Mouse (Mus musculus) gastrocnemius, postnatal 36 days (tissue): ENCODE measurements at regions not wholly inside any gene's neighbourhood (a gene's known extent, or its start where the extent isn't known, plus 50 kb on each side); places are given as distances from the start of the nearest gene placed in this dataset.

Experiments used
- DNase-seq, 2 experiments: peaks; one replicate each; pipeline ENCODE4 v3.0.0; 2022
- intact Hi-C: fragments of 180-260 bp; cut with DNase I; formaldehyde crosslinking; loops from one replicate; pipeline ENCODE4 v1.15.1; 2025

DNA sequence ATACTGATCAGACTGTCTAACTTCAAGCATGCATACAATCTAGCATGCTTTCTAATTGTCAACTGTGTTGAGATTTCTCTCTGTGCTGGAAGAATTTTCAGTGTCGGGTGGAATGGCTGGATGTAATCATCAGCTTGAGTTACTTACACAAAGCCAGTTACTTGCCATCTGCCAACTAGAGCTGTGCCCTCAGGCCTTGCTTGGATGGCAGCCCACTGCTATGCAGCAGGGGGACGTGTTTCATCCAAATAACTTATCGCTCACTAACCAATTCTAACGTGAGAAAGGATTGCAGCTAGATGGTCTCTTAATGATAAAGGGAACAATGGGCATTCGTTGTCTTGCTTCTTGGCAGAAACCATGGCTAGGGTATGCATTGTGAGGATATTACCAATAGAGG is 131.3 kb upstream of the Peli2 start:
- no peak for DNase-seq
- intact Hi-C loops, result no loop called here

DNA sequence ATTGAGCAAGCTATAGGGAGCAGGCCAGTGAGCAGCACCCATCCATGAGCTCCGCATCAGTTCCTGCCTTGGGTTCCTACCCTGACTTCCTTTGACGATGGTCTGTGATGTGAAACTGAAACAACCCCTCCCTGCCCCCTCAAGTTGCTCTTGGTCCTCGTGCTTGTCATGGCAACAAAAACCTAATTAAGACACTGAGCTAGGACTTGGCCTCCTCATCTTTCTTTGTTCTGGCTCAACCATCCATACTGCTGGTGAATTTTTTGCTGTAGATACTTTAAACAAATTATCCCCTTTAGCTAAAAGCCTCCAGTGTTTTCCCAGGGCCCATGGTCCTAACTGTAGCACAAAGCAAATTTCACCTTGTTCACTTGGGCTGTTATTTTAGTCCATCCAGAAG is 129.9 kb upstream of the Peli2 start:
- no peak for DNase-seq
- intact Hi-C loops, result no loop called here

DNA sequence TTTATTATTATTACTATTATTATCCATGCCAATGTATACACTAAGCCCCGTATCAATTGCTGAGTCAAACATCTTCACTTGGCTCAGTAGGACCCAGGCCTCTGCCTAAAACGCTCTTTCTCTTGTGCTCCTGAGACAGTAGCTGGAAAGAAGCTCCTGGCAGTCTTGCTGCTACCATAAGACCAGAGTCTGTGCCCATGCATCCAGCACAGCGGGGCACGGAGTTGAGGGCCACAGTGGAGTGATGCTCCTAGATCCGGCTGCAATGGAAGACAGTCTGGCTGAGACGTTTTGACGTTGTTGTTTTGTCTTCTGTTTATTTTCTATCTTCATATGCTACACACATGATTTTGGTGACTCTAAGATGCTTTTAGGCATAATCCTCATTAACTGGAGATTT is 129.1 kb upstream of the Peli2 start:
- no peak for DNase-seq
- intact Hi-C loops, result no loop called here

DNA sequence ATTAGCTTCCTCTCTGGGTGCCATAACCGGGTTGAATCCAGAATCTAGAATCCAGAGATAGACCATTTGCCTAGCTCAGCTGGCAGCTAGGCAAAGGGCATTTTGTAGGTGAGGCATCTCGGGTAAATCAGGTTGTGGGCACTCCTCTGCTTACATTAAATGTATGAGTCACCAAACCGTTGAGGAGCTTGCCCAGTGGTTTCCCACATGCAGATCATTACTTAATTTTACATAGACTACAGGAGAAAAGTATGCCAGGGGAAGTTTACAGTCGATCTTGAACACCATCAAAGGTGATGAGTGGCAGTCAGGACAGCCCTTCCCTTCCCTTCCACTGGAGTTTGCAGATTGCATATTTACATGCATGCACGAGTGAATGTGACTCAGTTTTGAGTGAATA is 128.5 kb upstream of the Peli2 start:
- intact Hi-C loops, result no loop called here
- DNase-seq, result no peak

DNA sequence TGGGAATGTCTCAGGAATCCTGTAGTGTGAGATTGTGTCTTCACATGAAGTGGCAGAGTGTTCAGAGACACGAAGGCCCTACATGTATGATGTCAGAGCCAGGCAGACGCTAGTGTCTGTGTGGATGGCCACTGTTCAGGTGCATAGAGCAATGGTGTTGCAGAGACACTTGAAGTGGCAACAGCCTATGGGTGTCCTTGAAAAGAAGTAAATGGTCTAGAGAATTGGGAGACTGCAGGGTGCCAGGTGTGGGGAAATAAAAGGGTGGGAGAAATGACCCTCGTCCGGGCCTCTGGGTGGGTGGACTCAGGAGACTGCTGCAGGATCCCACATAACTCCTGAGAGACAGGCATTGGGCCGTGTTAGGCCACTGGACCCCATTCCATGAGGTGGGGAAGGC is 127.8 kb upstream of the Peli2 start:
- intact Hi-C loops, result no loop called here
- DNase-seq, result no peak

DNA sequence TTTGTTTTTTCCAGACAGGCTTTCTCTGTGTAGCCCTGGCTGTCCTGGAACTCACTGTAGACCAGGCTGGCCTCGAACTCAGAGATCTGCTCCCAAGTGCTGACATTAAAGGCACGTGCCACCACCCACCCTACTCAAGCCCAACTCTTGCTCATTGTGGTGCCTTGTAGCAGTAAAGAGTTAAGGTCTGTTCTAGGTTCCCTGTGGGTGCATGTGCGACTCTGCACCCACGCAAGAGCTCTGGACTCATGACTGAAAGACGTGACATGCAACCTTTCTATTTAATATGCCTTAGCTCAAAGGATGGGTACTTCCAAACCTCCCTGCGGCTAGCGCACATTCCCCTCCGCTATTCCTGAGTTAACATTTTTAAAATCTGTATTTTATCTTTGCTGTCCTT is 121.7 kb upstream of the Peli2 start:
- intact Hi-C loops, result no loop called here
- DNase-seq, result no peak

DNA sequence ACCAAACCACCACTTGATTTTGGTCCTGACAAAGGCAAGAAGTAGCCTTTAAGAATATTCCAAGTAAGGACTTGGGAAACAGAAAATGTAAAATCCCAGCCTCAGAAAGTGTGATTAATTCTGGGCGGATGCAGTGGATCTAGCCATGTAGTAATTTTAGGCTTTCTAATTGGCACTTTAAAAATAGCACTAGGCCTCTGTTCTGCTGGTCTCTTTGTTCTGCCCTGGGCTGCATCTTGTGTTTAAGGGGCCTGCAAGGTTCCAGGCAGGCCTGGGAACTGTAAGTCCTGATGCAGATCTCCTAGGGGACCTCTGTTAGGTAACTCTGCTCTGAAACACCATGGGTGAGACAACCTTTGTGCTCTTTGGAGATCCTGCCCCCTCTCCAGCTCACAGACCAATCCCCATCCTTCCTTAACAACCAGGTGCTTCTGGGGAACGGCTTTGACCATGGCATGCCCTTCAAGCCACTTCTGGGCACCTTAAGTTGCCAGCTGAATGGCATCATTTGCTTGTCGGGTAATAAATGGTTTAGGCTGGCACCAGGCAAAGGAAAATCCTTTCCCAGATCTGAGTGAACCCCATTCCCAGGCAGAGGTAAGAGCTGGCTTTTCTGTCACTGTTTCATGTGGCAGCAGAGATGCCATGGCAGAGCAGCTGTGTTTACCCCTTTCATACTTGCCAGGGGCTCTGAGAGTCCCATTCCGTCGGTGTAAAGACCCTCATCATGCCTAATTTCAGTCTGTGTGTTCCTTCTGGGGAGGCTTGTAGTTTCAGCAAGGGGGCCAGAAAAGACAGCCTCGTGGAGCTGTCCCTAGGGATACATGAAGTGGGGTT is 115.3 kb upstream of the Peli2 start:
- DNase-seq, result no peak

DNA sequence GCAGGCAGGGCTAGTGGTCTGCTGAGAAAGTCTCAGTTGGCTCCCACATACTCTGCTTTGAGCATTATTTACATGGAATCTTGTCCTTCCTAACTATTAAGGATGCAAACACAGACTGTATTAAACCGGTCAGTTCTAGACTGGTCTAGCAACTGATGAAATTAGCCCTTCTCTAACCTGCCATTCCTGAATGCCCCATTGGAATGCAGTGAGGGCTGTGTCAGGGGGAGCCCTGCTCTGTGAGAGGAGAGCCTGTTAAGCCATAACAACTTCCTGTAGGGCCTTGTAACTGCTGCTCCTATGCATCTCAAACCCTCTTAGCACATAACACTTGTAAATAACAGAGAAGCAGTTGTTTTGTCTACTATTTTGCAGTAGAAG is 114.7 kb upstream of the Peli2 start:
- DNase-seq, result no peak
- intact Hi-C loops, result no loop called here

More for the DNA sequence above, 115.3 kb upstream of the Peli2 start:
- intact Hi-C loops, result no loop called here

DNA sequence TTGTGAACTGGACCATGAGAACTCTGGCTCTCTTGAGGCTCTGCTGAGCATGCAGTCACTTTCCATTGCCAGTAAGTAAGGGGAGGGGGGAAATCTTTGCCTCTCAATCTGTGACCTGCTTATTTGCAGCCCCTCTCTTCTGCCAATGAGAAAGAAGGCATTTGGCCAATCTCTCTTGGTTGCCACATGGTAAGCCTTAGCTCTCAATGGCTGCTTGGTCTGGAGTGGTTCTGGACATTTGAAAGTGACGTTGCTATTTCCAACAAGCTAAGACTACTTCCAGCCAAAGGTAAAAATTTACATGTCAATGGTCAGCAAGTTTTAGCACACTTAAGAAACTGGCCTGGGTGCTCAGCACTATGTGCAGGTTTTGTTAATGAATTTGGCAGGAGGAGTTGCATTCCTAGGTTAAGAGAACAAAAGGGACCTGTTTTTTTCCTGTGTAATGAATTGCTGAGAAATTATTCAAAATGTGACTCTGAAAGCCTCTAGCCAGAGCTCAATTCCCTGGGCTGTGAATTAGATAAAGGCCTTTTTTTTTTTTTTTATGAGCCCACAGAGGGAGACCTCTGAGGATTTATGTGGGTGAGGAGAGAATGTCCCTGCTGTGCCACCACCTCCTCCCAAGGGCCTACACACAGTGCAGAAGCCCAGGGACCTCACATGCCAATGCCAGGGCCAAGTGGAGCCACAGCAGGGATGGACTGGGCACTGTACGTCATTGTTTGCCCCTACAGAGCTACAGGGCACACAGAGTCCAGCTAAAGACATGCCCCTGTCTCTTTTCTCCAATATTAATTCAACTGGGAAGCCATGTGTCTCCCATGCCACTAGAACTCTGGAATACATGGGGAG is 108.0 kb upstream of the Peli2 start:
- no peak for DNase-seq
- intact Hi-C loops, result no loop called here

DNA sequence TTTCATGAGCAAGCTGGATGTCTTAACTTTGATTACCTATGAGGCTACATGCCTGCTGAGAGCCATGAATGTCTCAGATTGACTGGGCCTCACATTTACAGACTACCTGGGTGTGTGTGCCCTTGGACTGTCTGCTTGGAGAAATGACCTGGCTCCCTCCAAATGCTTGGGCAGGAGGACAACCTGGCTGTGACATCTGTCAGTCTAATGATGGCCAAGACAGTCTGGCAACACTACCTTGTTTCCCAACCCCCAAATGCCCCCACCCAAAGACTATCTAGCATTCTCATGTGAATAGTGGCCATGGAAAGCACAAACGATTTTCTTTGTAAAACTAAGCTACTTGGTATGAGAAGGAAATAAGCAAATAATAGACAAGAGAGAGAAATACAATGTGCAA is 107.2 kb upstream of the Peli2 start:
- intact Hi-C loops, result no loop called here
- DNase-seq, result no peak

DNA sequence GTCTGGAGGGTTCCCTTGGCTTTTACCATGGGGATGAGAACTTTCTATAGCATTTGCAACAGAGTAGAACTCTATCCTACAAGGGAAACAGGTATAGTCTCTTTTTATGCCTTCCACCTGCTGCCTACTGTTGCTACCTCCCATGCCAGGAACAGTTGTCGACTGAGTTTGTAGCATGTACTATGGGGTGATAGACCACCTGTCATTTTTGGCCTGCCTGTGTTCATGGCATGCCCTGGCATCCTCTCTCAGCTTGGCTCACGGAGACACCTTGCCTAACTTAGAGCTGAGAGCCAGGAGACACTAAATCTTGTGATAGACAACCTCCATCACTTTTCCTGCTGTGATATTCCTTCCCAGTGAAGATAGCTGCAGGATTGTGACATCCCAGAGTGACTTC is 105.8 kb upstream of the Peli2 start:
- DNase-seq, result no peak
- intact Hi-C loops, result no loop called here

DNA sequence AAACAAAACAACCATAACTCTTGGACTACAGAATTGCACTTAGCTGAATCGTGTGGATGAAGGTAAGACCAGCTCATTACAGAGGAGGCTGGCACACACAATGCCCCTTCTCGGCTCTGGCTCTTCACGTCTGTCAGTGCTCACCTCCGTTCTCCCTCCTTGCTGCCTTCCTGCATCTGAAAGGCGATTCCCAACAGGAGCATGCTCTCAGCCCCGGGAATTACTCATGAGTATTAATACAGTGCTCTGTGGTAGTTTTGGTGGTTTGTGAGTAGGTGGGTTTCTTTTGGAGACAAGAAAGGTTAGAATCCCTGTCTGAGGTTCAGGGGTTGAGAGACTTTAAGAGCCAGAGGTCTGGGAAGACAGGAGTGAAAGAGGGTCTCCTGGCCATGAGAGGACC is 102.7 kb upstream of the Peli2 start:
- no peak for DNase-seq
- intact Hi-C loops, result no loop called here

DNA sequence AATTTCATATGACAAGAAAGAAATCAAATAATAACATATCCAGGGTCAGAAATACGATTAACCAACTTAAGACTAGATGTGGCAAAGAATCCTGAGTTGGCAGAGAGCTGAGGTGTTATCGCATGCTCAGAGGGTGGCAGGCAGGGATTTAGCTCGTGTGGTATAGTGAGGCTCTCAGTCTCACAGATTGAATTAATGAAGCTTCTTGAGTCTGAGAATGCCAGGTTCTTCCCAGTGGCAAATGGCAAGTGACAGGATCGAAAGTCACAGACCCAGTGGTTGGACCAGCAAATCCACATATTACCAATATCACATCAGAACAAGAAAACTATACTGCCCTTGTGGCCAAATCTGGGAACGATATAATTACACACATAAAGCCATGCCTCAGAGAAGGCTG is 101.3 kb upstream of the Peli2 start:
- intact Hi-C loops, result no loop called here
- no peak for DNase-seq

DNA sequence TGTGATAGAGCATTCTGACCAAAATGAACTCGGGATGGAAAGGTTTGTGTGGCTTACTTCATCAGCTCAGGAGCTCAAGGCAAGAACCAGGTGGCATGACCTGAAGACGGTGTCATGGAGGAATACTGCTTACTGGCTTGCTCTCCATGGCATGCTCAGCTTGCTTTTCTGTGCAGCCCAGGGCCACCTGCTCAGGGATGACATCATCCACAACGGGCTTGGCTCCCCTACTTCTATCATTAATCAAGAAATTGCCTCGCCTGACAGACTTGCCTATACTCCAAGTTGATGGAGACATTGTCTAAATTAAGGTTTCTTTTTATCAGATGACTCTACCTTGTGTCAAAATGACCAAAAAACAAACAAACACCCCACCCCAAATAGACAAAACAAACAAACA is 98.4 kb upstream of the Peli2 start:
- no peak for DNase-seq
- intact Hi-C loops, result no loop called here

DNA sequence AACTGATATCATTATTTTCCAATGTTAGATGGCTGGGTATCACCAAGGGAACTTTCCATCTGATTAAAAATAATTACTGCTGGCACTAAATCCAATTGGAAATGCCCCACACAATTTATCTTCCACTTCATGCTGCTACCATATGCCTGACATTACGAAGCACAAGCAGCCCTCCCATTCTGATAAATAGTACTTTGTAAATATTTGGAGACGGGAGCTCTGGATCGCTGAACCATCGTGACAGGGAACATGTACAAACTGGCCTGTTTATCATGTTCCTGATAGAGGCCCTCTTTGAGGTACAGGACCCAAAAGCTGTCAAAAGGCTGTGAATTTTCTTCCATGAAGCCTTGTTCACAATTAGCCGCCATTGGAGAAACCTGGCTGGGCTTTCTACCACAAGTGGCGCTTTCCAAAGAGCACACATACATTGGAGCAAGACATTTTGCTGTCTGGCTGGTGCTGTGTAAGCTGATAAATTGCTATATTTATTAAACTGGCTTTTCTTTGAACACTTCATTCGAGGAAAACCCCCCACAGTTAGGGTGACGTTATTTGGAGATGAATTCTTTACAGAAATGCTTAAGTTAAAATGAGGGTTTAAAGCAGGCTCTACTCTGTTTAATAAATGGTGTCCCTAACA is 96.5 kb upstream of the Peli2 start:
- DNase-seq, result no peak
- intact Hi-C loops, result no loop called here

DNA sequence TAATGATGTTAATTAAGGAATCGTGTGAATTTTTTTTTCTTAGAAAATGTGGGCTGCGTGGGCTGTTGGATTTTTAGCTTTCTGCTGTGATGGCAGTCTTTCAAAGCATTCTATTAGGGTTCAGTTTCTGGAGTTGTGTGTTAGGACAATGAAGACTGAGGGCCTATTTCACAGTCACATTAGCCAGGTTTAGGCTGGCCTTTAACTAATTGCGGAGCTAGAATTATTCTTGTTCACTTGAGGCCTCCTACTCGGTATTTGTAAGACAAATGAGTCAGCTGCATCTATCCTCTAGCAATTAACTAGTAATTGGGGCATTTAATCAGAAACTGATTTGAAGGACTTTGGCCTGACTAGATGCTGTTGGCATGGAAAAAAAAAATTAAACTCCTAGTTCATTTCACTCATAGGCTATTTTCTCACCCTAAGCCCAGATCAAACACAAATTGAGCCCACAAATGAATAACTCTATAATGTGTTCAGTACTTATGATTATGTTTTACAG is 81.3 kb upstream of the Peli2 start:
- DNase-seq, result no peak
- intact Hi-C loops, result no loop called here

DNA sequence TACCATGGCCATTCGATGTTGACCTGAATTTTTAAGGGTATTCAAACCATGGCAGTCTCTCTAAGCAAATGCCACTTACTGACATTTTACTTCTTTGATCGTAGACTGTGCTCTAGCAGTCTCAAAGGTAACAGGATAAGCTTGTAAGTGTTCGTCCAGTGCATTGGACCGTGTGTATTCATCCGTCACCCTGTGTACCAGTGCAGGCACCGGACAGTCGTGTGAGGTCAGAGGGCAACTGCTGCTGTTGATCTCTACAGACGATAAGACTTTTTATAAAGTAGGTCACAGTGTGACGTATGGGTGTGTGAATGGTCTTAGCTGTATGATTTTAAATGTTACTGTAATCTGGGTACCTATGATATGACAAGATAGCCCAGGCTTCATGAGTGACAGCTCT is 74.5 kb upstream of the Peli2 start:
- DNase-seq, result no peak
- intact Hi-C loops, result no loop called here

DNA sequence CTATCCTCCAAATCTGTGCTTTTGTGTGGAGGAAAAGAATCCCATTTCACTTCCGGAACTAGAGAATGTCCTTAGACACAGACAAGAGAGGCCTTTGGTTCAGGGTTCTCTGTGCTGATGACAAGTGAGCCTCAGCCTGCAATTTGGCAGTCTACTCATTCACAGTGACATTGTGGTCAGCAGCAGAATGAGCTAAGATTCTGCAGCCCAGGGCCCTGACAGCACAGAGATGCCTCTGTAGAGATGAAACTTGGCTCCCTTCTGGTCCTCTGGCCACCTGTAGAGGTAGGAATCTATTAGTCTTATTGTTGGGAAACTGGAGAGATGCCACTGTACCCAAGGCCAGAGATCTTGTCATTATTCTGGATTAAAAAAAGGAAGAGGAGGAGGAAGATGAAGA is 73.8 kb upstream of the Peli2 start:
- DNase-seq, result no peak
- intact Hi-C loops, result no loop called here

DNA sequence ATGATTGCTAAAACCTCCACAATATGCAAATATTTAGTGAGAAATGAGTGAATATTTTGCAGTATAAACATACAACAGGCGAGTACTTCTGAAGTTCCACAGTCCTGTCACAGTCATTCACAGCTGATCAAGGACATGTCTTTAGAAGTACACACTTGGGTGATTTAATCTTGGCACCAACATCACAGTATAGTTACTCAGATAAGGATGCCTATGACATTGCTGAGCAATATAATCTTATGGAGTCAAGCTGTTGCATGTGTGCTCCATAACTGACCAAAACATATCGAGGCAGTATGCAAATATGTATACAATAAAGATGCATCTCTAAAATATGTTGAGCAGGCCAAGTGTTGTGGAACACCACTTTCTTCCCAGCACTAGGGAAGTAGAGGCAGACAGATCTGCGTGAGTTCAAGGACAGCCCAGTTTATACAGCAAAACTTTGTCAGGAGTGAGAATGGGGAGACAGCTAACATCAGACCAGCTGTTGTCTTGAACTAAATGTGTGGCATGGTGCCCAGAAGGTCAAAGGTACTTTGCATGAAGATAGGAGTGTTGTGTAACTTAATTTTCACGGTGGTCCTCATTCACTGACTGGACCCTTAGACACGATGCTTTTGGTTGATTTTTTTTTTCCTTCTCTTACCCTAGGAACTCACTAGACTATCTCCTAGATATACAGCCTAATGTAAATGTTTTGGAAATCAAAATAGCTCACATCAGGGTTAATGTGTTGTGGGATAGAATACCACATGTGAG is 70.7 kb upstream of the Peli2 start:
- DNase-seq, result no peak
- intact Hi-C loops, result no loop called here

DNA sequence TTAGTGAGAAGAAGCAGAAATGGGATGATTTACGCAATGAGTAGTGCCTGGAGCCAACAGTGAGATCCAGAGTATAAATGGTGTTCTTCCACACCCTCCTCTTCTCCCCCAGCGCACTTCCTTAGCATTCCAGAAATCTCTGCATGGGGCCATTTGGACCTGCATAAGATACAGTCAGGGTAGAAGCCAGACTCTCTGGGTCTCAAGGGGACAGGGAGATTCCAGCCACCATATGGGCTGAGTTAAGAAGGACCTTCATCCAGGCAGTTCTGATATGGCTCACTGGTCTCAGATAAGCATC is 70.2 kb upstream of the Peli2 start:
- intact Hi-C loops, result no loop called here
- DNase-seq, result no peak

DNA sequence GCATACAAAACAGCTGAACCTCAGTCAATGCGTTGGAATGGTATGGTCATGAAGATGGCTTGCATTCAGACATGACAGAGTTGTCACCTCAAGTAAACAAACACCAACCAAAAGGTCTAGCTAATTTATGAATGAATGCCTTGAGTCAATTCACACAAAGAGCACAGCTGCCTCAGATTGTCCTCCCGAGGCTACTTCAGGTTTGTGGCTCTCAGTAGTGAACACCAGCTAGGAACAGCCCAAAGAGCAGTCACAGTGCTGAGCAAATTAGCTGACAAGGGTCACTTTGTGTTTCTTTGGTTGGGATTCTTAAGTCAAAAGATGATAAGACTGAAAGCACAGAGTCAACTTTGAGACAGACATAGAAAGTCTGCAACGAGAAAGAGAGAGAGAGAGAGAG is 68.7 kb upstream of the Peli2 start:
- no peak for DNase-seq
- intact Hi-C loops, result no loop called here
